Mouse (Mus musculus) layer of hippocampus, adult 9-11 months (tissue): ENCODE data around the gene Vmn1r80.
"Not testable (repeated sequence)": the region's sequence is repeated elsewhere in the genome, so short reads cannot be mapped to it uniquely, and the experiment has no call there.

Source experiments
- DNase-seq: peaks from one replicate; pipeline ENCODE4 v3.0.0; 2022

Vmn1r80 gene

DNA sequence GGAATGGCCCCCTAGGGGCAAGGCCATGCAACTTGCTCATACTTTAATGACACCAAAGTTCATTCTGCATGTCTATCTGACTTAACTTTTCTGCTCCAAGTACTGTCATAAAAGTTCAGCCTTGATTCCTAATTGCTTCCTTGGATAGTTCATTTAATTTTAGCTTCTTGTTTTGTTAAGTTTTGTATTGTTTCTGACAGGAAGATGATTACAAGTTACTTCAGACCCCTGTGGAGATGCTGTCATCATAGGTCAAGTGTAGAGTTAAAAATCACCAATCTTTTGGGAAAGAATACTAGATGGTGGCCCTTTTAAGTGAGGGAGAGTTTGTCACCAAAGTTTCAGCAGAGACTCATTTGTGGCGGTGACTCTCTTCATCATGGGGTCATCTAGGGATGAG, at the start of gene Vmn1r80:
Vmn1r80 (plus strand) TSS at position 301 of the 400 bp plus-strand sequence.
- DNase-seq, result no peak

DNA sequence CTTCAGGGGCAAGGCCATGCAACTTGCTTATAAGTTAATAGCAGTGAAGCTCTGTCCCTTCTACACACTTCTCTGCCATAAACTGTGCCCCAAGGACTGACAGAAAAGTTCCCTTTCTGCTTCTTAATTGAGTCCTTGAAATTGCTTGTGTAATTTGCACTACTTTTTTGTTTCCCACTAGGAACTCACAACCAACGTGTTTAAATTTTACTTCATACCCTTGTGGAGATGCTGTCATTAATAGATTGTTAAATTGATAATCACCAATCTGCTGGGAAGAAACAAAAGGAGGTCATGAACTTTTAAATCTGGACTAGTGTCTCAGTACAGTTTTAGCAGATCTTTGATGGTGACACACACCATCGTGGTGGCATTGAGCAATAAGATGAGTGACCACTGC, 39.1 kb upstream of the Vmn1r80 start, which contains the start of gene Vmn1r78:
Vmn1r78 (plus strand) TSS at position 301 of the 400 bp plus-strand sequence.
- DNase-seq, result no peak

DNA sequence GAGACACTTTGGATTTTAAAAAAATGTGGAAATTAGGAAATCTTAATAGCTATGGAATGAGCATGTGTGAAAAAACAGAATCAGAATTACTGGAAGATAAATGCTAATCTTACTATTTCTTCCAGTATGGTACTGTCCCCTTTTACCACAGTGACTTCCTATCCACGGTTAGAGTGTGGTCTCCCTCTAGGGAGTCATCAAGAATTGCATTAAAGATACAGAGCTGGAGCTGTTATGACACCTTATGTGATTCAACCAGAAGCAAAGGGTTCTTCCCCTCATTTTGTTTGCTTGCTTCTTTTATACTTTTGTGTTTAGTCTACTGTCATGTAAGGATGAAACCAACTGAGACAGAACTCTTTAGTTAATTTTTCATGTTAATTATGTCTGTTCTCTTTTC, 32.6 kb upstream of the Vmn1r80 start:
- not testable (repeated sequence) for DNase-seq

DNA sequence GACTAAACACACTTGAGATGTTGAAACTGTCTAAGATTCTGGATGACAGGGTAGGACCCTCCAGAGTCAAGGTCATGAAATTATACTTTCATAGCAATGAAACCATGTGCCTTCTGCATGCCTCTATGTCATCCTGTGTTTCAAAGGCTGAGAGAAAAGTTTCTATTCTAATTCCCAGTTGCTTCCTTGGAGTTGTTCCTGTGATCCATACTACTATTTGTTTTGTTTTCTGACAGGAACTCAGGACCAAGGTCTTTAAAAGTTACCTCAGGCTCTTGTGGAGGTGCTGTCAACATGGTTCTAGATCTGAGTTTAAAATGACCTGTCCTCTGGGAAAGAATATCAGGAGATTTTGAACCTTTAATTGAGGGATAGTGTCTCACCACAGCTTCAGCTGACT, 18.1 kb upstream of the Vmn1r80 start, which contains the start of gene Vmn1r79:
Vmn1r79 (plus strand) TSS at position 301 of the 400 bp plus-strand sequence.
- DNase-seq, result not testable (repeated sequence)

DNA sequence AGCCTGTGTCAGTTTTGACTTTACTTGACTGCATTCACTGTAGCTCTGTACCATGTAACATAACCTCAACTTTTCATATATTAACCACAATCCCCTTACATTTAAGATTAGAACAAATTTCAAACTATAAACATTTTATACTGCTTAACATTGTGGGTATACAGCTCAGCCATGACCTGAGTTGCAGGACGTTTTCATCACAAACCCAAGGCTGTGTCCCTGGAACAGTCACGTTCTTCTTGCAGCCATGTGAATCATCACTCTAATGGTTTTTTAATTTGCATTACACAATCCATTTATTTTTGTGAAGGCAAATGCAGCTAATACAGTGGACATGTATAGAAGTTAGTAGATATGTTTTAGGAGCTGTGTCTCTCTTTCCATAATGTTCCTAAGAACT, 16.2 kb upstream of the Vmn1r80 start:
- not testable (repeated sequence) for DNase-seq

- DNase-seq, result no peak
Measured at GRCm38 (mm10) chr7:12204141-12204540, 15.1 kb downstream of the Vmn1r80 start.
